Mouse (Mus musculus): ENCODE measurements around the gene Kpnb1. TPM values are rescaled to one million over a fixed set of nuclear protein-coding genes. Genes with fewer than 3 reads are reported as not detected.
A peak's percentile ranks its signal among the peaks of the same experiment; 100 is the strongest.

Gene Kpnb1
- polyA plus RNA-seq, 1 experiment from 2014 or later = 116 TPM

GRCm38 (mm10) chr11:97140811-97141210 lies 46.9 kb downstream of the Kpnb1 start:
- DNase-seq (ENCODE audit: low spot score, missing footprints) (no peak), ATAC-seq (ENCODE audit: low FRiP score) (no peak)
- Histone ChIP-seq H3K9ac (ENCODE audit: low read length) (no peak overlapping the region), H3K4me1 (ENCODE audit: control insufficient read depth, insufficient read depth, low read length) (peaks cover 16% of the 10 kb centered on the region), H3K27ac (ENCODE audit: low read depth, low read length) (no peak overlapping the region), H3K4me3 (ENCODE audit: low read depth, low read length) (no peak overlapping the region), H3K4me2 (no peak overlapping the region), H3K9me3 (ENCODE audit: control insufficient read depth, low read length) (no peaks in the 10 kb centered on the region), H3K36me3 (ENCODE audit: control insufficient read depth, insufficient read depth, low read length) (no peaks in the 10 kb centered on the region), H3K27me3 (ENCODE audit: control insufficient read depth, insufficient read depth, low read length) (peaks cover 22% of the 10 kb centered on the region)
- WGBS = 82% methylated on average over 4 of the region's 4 CpGs

DNA sequence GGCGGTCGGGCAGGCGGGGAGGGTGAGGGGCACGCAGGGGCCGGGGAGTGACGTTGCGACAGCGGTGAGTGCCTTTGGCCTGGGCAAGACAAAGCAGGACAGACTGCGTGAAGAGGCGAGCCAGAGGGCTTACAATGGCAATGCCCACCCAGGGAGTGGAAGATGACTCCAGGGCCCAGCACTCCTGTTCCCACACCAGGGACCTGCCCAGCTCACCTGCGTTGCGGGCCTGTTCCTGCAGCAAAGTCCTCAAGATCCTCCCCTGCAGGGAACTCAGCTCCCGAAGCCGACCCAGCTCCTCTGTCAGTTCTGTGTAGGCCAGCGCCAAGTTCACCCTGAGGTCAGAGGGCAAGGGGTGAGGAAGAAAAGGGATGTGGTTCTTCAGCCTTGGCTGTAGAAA lies 48.4 kb downstream of the Kpnb1 start:
- 4% methylated on average over 14 of the region's 15 CpGs for WGBS
- ATAC-seq (ENCODE audit: low FRiP score) = no peak

GRCm38 (mm10) chr11:97138554-97139226 lies 49.0 kb downstream of the Kpnb1 start:
- ATAC-seq (ENCODE audit: low FRiP score) (peak; percentile 71), DNase-seq (ENCODE audit: low spot score, missing footprints) (peak; percentile 92)
- peak overlapping the region; percentile 42 for H3K4me3 ChIP-seq (ENCODE audit: low read depth, low read length)
- no peaks in the 10 kb centered on the region for H3K36me3 ChIP-seq (ENCODE audit: control insufficient read depth, insufficient read depth, low read length)
- peaks cover 22% of the 10 kb centered on the region for H3K27me3 ChIP-seq (ENCODE audit: control insufficient read depth, insufficient read depth, low read length)
- no peak overlapping the region for H3K27ac ChIP-seq (ENCODE audit: low read depth, low read length)
- H3K9me3 ChIP-seq (ENCODE audit: control insufficient read depth, low read length) = no peaks in the 10 kb centered on the region
- peak overlapping the region; percentile 89 for H3K4me2 ChIP-seq
- 4% methylated on average over 65 of the region's 69 CpGs for WGBS
- peak overlapping the region; percentile 69 for H3K9ac ChIP-seq (ENCODE audit: low read length)
- peaks cover 16% of the 10 kb centered on the region for H3K4me1 ChIP-seq (ENCODE audit: control insufficient read depth, insufficient read depth, low read length)

More for the DNA sequence above, 48.4 kb downstream of the Kpnb1 start:
- peak overlapping the region; percentile 89 for H3K4me2 ChIP-seq
- no peaks in the 10 kb centered on the region for H3K36me3 ChIP-seq (ENCODE audit: control insufficient read depth, insufficient read depth, low read length)
- H3K9ac ChIP-seq (ENCODE audit: low read length) = peak overlapping the region; percentile 69
- no peak overlapping the region for H3K27ac ChIP-seq (ENCODE audit: low read depth, low read length)
- H3K4me3 ChIP-seq (ENCODE audit: low read depth, low read length) = peak overlapping the region; percentile 42
- H3K4me1 ChIP-seq (ENCODE audit: control insufficient read depth, insufficient read depth, low read length) = peaks cover 16% of the 10 kb centered on the region
- peaks cover 22% of the 10 kb centered on the region for H3K27me3 ChIP-seq (ENCODE audit: control insufficient read depth, insufficient read depth, low read length)
- H3K9me3 ChIP-seq (ENCODE audit: control insufficient read depth, low read length) = no peaks in the 10 kb centered on the region
- peak; percentile 90 for DNase-seq (ENCODE audit: low spot score, missing footprints)

DNA sequence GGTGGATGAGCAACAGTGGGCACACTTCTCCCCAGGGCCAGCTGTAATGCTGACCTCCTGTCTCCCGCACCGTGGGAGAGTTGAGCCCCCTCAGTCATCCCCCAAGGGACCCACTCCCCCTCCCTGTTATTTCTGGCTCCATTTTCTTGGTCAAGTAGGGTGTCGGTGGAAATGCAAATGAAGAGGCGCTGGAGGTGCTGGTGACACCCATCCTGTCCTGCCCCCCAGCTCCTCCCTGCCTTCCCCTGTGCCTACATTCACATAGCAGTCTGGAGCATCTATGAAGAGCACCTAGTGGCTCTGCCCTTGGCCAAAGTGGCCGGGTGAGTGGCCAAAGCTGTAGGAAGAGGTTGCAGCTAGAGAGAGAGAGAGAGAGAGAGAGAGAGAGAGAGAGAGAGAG lies 54.4 kb downstream of the Kpnb1 start:
- no peaks in the 10 kb centered on the region for H3K9me3 ChIP-seq (ENCODE audit: control insufficient read depth, low read length)
- WGBS = 56% methylated on average over 5 of the region's 5 CpGs
- H3K36me3 ChIP-seq (ENCODE audit: control insufficient read depth, insufficient read depth, low read length) = no peaks in the 10 kb centered on the region
- ATAC-seq (ENCODE audit: low FRiP score) (no peak), DNase-seq (ENCODE audit: low spot score, missing footprints) (no peak)
- no peak overlapping the region for H3K9ac ChIP-seq (ENCODE audit: low read length)
- peaks cover 3% of the 10 kb centered on the region for H3K4me1 ChIP-seq (ENCODE audit: control insufficient read depth, insufficient read depth, low read length)
- no peak overlapping the region for H3K4me2 ChIP-seq
- peaks cover 2% of the 10 kb centered on the region; the same call in 1 of the 2 replicates for H3K27me3 ChIP-seq (ENCODE audit: control insufficient read depth, insufficient read depth, low read length)
- H3K27ac ChIP-seq (ENCODE audit: low read depth, low read length) = no peak overlapping the region
- H3K4me3 ChIP-seq (ENCODE audit: low read depth, low read length) = no peak overlapping the region

DNA sequence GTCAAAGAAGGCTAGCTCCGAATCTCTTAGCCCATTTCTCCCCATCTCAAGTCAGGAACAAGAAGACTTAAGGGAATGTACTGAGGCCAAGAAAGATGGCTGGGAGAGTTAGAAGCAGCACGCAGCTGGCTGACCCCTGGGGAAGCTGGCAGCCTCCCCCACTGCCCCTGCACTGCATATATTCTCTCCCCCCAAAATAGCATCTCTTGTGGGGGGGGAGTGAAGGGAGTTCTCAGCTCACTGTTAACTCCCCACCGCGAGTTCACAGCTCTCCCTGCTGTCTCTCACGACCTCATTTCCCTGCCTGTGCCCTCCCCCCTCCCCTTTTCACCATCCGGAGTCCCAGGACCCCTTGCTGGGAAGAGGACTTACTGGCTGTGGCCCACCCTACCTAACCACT lies 55.5 kb downstream of the Kpnb1 start:
- H3K9me3 ChIP-seq (ENCODE audit: control insufficient read depth, low read length) = no peaks in the 10 kb centered on the region
- DNase-seq (ENCODE audit: low spot score, missing footprints) (no peak), ATAC-seq (ENCODE audit: low FRiP score) (no peak)
- peaks cover 2% of the 10 kb centered on the region; the same call in 1 of the 2 replicates for H3K27me3 ChIP-seq (ENCODE audit: control insufficient read depth, insufficient read depth, low read length)
- 28% methylated on average over 6 of the region's 6 CpGs for WGBS
- no peak overlapping the region for H3K9ac ChIP-seq (ENCODE audit: low read length)
- no peak overlapping the region for H3K27ac ChIP-seq (ENCODE audit: low read depth, low read length)
- no peak overlapping the region for H3K4me3 ChIP-seq (ENCODE audit: low read depth, low read length)
- H3K4me1 ChIP-seq (ENCODE audit: control insufficient read depth, insufficient read depth, low read length) = no peaks in the 10 kb centered on the region
- no peak overlapping the region for H3K4me2 ChIP-seq
- H3K36me3 ChIP-seq (ENCODE audit: control insufficient read depth, insufficient read depth, low read length) = no peaks in the 10 kb centered on the region

- Histone ChIP-seq H3K27me3 (ENCODE audit: control insufficient read depth, insufficient read depth, low read length) (peaks cover 2% of the 10 kb centered on the region; the same call in 1 of the 2 replicates), H3K27ac (ENCODE audit: low read depth, low read length) (no peak overlapping the region), H3K9me3 (ENCODE audit: control insufficient read depth, low read length) (no peaks in the 10 kb centered on the region), H3K4me1 (ENCODE audit: control insufficient read depth, insufficient read depth, low read length) (peaks cover 3% of the 10 kb centered on the region; the same call in 1 of the 2 replicates), H3K4me2 (no peak overlapping the region), H3K36me3 (ENCODE audit: control insufficient read depth, insufficient read depth, low read length) (no peaks in the 10 kb centered on the region), H3K4me3 (ENCODE audit: low read depth, low read length) (no peak overlapping the region), H3K9ac (ENCODE audit: low read length) (no peak overlapping the region)
- ATAC-seq (ENCODE audit: low FRiP score) (no peak), DNase-seq (ENCODE audit: low spot score, missing footprints) (no peak)
- 80% methylated on average over 2 of the region's 2 CpGs for WGBS
These were observed 56.0 kb downstream of the Kpnb1 start for GRCm38 (mm10) chr11:97131683-97132082.

DNA sequence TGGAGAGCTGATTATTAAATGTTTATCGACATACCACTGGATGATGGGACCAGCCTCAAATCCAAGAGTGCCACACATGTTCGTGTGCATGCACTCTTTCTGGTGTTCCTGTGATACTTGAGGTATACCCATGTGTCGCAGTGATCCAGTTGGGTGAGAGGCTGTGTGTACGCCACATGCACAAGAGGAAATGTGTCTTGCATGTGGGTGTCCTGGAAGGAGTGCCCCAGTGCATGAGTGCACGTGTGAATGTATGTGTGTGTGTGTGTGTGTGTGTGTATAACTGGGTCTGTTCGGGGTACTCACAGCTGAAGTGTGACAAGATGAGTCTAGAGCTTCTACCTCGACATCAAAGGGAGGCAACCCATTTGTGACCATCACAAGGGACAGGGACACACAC lies 57.4 kb downstream of the Kpnb1 start:
- 78% methylated on average over 7 of the region's 7 CpGs for WGBS
- H3K36me3 ChIP-seq (ENCODE audit: control insufficient read depth, insufficient read depth, low read length) = no peaks in the 10 kb centered on the region
- ATAC-seq (ENCODE audit: low FRiP score) (no peak), DNase-seq (ENCODE audit: low spot score, missing footprints) (no peak)
- no peak overlapping the region for H3K4me2 ChIP-seq
- H3K4me1 ChIP-seq (ENCODE audit: control insufficient read depth, insufficient read depth, low read length) = peaks cover 3% of the 10 kb centered on the region; the same call in 1 of the 2 replicates
- H3K9me3 ChIP-seq (ENCODE audit: control insufficient read depth, low read length) = no peaks in the 10 kb centered on the region
- H3K9ac ChIP-seq (ENCODE audit: low read length) = no peak overlapping the region
- H3K27ac ChIP-seq (ENCODE audit: low read depth, low read length) = no peak overlapping the region
- no peak overlapping the region for H3K4me3 ChIP-seq (ENCODE audit: low read depth, low read length)
- H3K27me3 ChIP-seq (ENCODE audit: control insufficient read depth, insufficient read depth, low read length) = peaks cover 5% of the 10 kb centered on the region

- H3K4me1 ChIP-seq (ENCODE audit: control insufficient read depth, insufficient read depth, low read length) = peaks cover 3% of the 10 kb centered on the region; the same call in 1 of the 2 replicates
- DNase-seq (ENCODE audit: low spot score, missing footprints) = no peak
These were observed 58.7 kb downstream of the Kpnb1 start for GRCm38 (mm10) chr11:97128956-97129355.

GRCm38 (mm10) chr11:97127470-97128223 lies 60.0 kb downstream of the Kpnb1 start:
- no peak for ATAC-seq (ENCODE audit: low FRiP score)
- no peak overlapping the region for H3K27ac ChIP-seq (ENCODE audit: low read depth, low read length)
- WGBS = 11% methylated on average over 19 of the region's 19 CpGs
- peaks cover 6% of the 10 kb centered on the region; the same call in 1 of the 2 replicates for H3K4me1 ChIP-seq (ENCODE audit: control insufficient read depth, insufficient read depth, low read length)
- H3K4me3 ChIP-seq (ENCODE audit: low read depth, low read length) = peak overlapping the region; percentile 36
- peak overlapping the region; percentile 55; the same call in 1 of the 2 replicates for H3K9ac ChIP-seq (ENCODE audit: low read length)
- H3K27me3 ChIP-seq (ENCODE audit: control insufficient read depth, insufficient read depth, low read length) = peaks cover 5% of the 10 kb centered on the region
- no peaks in the 10 kb centered on the region for H3K36me3 ChIP-seq (ENCODE audit: control insufficient read depth, insufficient read depth, low read length)
- no peaks in the 10 kb centered on the region for H3K9me3 ChIP-seq (ENCODE audit: control insufficient read depth, low read length)
- DNase-seq (ENCODE audit: low spot score, missing footprints) = no peak
- peak overlapping the region; percentile 62 for H3K4me2 ChIP-seq

More at GRCm38 (mm10) chr11:97128956-97129355, 58.7 kb downstream of the Kpnb1 start:
- 69% methylated on average over 3 of the region's 3 CpGs for WGBS
- H3K4me2 ChIP-seq = no peak overlapping the region
- no peaks in the 10 kb centered on the region for H3K9me3 ChIP-seq (ENCODE audit: control insufficient read depth, low read length)
- H3K9ac ChIP-seq (ENCODE audit: low read length) = no peak overlapping the region
- no peak overlapping the region for H3K4me3 ChIP-seq (ENCODE audit: low read depth, low read length)
- H3K36me3 ChIP-seq (ENCODE audit: control insufficient read depth, insufficient read depth, low read length) = no peaks in the 10 kb centered on the region
- H3K27me3 ChIP-seq (ENCODE audit: control insufficient read depth, insufficient read depth, low read length) = peaks cover 5% of the 10 kb centered on the region
- ATAC-seq (ENCODE audit: low FRiP score) = no peak
- no peak overlapping the region for H3K27ac ChIP-seq (ENCODE audit: low read depth, low read length)
